Mouse (Mus musculus): Measurements from ENCODE around the gene Bcl2l13.

DNA sequence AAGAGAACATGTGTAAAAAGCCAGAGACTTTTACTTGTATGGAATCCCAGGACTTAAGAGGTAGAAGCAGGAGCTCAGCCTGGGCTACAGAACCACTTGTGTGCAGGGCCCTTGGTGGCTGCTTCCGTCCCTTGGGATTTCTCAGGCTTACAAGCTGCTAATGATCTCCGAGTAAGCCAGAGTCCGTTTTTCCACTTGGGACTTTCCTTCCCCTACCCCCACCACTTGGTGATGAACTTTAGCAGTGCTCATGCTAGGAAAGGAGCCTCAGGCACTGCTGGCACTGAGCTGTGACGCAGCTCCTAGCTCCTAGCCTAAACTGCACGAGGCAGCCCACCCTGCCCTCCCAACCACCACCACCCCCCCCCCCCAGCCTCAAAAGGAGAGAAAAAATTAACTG, 45.3 kb upstream of the Bcl2l13 start:
- no peak for TF ChIP-seq POLR2A (IDR thresholded peaks at IDR 0.05; ENCODE audit: borderline replicate concordance, control insufficient read depth, low read depth, low read length)
- TF ChIP-seq CTCF (IDR thresholded peaks at IDR 0.05; ENCODE audit: control insufficient read depth, insufficient read depth, low read length), result no peak
